Mouse (Mus musculus) midbrain, embryonic 12.5 days (tissue): ENCODE results near the gene Krtap22-2. TPM values are rescaled to one million over a fixed set of nuclear protein-coding genes. Genes with fewer than 3 reads are reported as not detected.
"Not testable (repeated sequence)": the region's sequence is repeated elsewhere in the genome, so short reads cannot be mapped to it uniquely, and the experiment has no call there.

Experiments
- ATAC-seq: fragments of 200-750 bp; cut with Nextera tagmentation; 2 replicates; pipeline ENCODE4 v1.8.0; 2017; ENCODE audit warnings: low read depth, moderate TSS enrichment, moderate library complexity; ENCODE audit not compliant: low FRiP score
- H3K27ac ChIP-seq: fragments of 300-500 bp; sonication (generic); replicated peaks from 2 replicates; pipeline ENCODE4 v1.5.1; 2016; ENCODE audit warnings: mild to moderate bottlenecking
- H3K27me3 ChIP-seq: fragments of 300-500 bp; sonication (generic); 2 replicates; pipeline ENCODE4 v1.6.1; 2016; ENCODE audit warnings: mild to moderate bottlenecking
- H3K36me3 ChIP-seq: fragments of 300-500 bp; sonication (generic); 2 replicates; pipeline ENCODE4 v1.6.1; 2016
- H3K4me1 ChIP-seq: fragments of 300-500 bp; sonication (generic); 2 replicates; pipeline ENCODE4 v1.6.1; 2016
- H3K4me2 ChIP-seq: fragments of 300-500 bp; sonication (generic); replicated peaks from 2 replicates; pipeline ENCODE4 v1.6.1; 2016; ENCODE audit warnings: mild to moderate bottlenecking, moderate library complexity
- H3K4me3 ChIP-seq: fragments of 300-500 bp; sonication (generic); 2 replicates; pipeline ENCODE4 v1.5.1; 2016; ENCODE audit warnings: mild to moderate bottlenecking
- H3K9ac ChIP-seq: fragments of 300-500 bp; sonication (generic); replicated peaks from 2 replicates; pipeline ENCODE4 v1.6.1; 2016; ENCODE audit warnings: mild to moderate bottlenecking, moderate library complexity
- H3K9me3 ChIP-seq: fragments of 300-500 bp; sonication (generic); 2 replicates; pipeline ENCODE4 v1.6.1; 2016; ENCODE audit warnings: mild to moderate bottlenecking
- WGBS: fragments of 180-500 bp; shearing (Covaris S2); methylation state at CpG from one replicate; pipeline ENCODE4 v1.1.7; 2016; 5-methylcytosine and 5-hydroxymethylcytosine counted together
- polyA plus RNA-seq: library from polyadenylated mRNA; unstranded; fragments of >200 nt; fragmentation: Nextera tagmentation; extraction: Ambion mirVana; gene quantifications from 2 replicates; pipeline ENCODE4 v1.2.1, GENCODE M21; 2016

Gene Krtap22-2
- not detected in 2 replicates for polyA plus RNA-seq

DNA sequence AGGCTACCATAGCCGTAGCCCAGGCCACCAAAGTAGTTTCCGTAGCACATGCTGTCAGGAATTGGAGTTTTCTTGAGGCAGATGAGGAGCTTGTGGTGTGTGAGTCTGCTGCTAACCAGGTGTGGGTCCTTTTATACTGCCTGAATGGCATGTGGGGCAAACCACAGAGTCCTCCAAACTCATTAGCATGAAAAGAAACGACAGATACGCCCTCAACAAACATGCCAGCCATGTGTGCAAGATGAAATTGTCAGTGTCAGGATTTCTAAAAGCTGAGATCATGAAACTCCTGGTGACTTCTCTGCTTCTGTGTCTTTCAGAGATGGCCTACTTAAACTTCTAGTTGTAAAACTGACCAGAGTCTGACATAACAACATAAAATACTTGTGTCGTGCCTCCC lies at the start of gene Krtap22-2:
Gene Krtap22-2, minus strand, starts transcription at position 101 of the 400 bp plus-strand sequence.
- Histone ChIP-seq H3K36me3 (no peaks in the 10 kb centered on the region), H3K27ac (no peak within 1 kb of the TSS), H3K9ac (no peak within 1 kb of the TSS), H3K9me3 (no peaks in the 10 kb centered on the region), H3K4me3 (no peak within 1 kb of the TSS), H3K4me1 (no peaks in the 10 kb centered on the region), H3K4me2 (no peak within 1 kb of the TSS), H3K27me3 (no peaks in the 10 kb centered on the region)
- ATAC-seq, result no peak
- 87% methylated on average over 5 of the region's 5 CpGs for whole genome bisulfite sequencing

DNA sequence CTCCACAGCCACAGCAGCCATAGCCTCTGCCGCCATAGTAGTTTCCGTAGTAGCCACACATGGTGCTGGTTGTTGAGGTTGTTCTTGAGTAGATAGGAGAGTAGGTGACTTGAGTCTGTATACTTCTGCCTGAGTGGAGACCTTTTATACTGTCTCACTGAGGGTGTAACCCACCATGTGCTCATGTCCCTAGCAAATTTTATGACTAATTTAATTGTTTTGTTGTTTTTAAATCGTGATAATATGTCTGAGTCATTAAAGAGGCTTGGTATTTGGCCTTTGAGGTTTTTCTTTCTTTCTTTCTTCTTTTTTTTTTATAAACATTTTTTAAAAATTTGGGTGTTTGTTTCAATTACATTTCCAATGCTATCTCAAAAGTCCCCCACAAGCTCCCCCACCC lies 37.2 kb upstream of the Krtap22-2 start, which contains the start of gene Krtap6-5:
Gene Krtap6-5, minus strand, starts transcription at position 101 of the 400 bp plus-strand sequence.
- no peak within 1 kb of the TSS for H3K4me2 ChIP-seq
- ATAC-seq, result no peak
- no peak within 1 kb of the TSS for H3K4me3 ChIP-seq
- H3K27me3 ChIP-seq, result no peaks in the 10 kb centered on the region
- H3K27ac ChIP-seq, result no peak within 1 kb of the TSS
- no peaks in the 10 kb centered on the region for H3K9me3 ChIP-seq
- H3K9ac ChIP-seq, result no peak within 1 kb of the TSS
- H3K36me3 ChIP-seq, result no peaks in the 10 kb centered on the region
- 88% methylated on average over 3 of the region's 3 CpGs for WGBS
- H3K4me1 ChIP-seq, result no peaks in the 10 kb centered on the region

DNA sequence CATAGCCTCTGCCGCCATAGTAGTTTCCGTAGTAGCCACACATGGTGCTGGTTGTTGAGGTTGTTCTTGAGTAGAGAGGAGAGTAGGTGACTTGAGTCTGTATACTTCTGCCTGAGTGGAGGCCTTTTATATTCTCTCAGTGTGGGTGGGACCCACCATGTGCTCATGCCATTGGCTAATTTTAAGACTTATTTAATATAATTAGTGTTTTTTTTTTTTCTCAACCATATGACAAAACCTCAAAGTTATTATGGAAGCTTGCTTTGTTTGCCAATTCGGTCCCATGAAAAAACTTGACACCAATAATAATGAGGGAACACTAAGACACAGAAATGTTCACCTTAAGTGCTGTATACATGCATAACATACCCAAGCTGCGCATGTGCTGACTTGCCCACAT lies 30.8 kb upstream of the Krtap22-2 start, which contains the start of gene Gm10228:
Gene Gm10228, minus strand, starts transcription at position 101 of the 400 bp plus-strand sequence.
- H3K9me3 ChIP-seq, H3K4me2 ChIP-seq, H3K4me3 ChIP-seq, ATAC-seq, H3K27ac ChIP-seq, H3K36me3 ChIP-seq, H3K9ac ChIP-seq, H3K4me1 ChIP-seq, H3K27me3 ChIP-seq: not testable (repeated sequence)
- 90% methylated on average over 2 of the region's 4 CpGs for WGBS

DNA sequence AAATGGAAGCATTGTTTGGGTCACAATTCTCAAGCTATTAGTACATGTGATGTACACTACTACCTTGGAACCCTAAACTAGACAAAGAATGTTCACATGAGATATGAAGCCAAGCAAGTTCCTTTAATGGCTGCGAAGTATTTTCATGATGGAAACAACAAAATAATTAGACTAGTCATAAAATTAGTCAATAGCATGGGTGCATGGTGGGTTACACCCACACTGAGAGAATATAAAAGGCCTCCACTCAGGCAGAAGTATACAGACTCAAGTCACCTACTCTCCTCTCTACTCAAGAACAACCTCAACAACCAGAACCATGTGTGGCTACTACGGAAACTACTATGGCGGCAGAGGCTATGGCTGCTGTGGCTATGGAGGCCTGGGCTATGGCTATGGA lies 20.8 kb upstream of the Krtap22-2 start, which contains the start of gene Krtap6-1:
Gene Krtap6-1, plus strand, starts transcription at position 301 of the 400 bp plus-strand sequence.
- 96% methylated on average over 3 of the region's 3 CpGs for WGBS
- not testable (repeated sequence) for ATAC-seq

DNA sequence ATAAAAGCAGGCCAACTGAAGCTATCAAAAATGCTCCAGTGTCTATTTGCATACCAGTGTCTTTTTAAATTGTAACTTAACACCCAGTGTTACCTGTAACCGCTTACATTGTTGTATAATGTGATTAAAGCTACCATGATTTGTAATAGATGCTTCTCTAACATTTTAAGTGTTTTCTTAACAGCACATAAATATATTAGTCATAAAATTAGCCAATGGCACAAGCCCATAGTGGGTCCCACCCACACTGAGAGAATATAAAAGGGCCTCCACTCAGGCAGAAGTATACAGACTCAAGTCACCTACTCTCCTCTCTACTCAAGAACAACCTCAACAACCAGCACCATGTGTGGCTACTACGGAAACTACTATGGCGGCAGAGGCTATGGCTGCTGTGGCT lies 4.4 kb upstream of the Krtap22-2 start, which contains the start of gene Gm10229:
Gene Gm10229, plus strand, starts transcription at position 301 of the 400 bp plus-strand sequence.
- not testable (repeated sequence) for H3K36me3 ChIP-seq, ATAC-seq, H3K4me3 ChIP-seq, H3K27ac ChIP-seq, H3K9ac ChIP-seq, H3K4me2 ChIP-seq, H3K4me1 ChIP-seq, H3K9me3 ChIP-seq, H3K27me3 ChIP-seq
- WGBS, result 97% methylated on average over 2 of the region's 3 CpGs

More for the DNA sequence above, 20.8 kb upstream of the Krtap22-2 start, which contains the start of gene Krtap6-1:
- H3K4me3 ChIP-seq, H3K27me3 ChIP-seq, H3K9me3 ChIP-seq, H3K4me2 ChIP-seq, H3K4me1 ChIP-seq, H3K9ac ChIP-seq, H3K27ac ChIP-seq, H3K36me3 ChIP-seq: not testable (repeated sequence)

GRCm38 (mm10) chr16:89013973-89014372 lies 3.4 kb upstream of the Krtap22-2 start:
- Histone ChIP-seq H3K36me3 (no peaks in the 10 kb centered on the region), H3K4me3 (no peak overlapping the region), H3K9ac (no peak overlapping the region), H3K27ac (no peak overlapping the region), H3K4me1 (no peaks in the 10 kb centered on the region), H3K4me2 (no peak overlapping the region), H3K27me3 (no peaks in the 10 kb centered on the region), H3K9me3 (no peaks in the 10 kb centered on the region)
- ATAC-seq, result no peak
- WGBS, result 98% methylated on average over 3 of the region's 3 CpGs

- Histone ChIP-seq H3K36me3 (no peaks in the 10 kb centered on the region), H3K9me3 (no peaks in the 10 kb centered on the region), H3K27ac (no peak within 1 kb of the TSS), H3K4me1 (no peaks in the 10 kb centered on the region), H3K4me2 (no peak within 1 kb of the TSS), H3K27me3 (no peaks in the 10 kb centered on the region), H3K9ac (no peak within 1 kb of the TSS), H3K4me3 (no peak within 1 kb of the TSS)
- ATAC-seq, result no peak
- 92% methylated on average over 7 of the region's 7 CpGs for WGBS
Measured at GRCm38 (mm10) chr16:88962773-88963172, 47.8 kb downstream of the Krtap22-2 start, which contains the start of gene Krtap16-3. Gene Krtap16-3, minus strand, starts transcription at chr16:88962873.

Other genes starting within 250 kb of the Krtap22-2 start
- not detected in 2 replicates for gene 2310057N15Rik, start 236.6 kb downstream of the Krtap22-2 start, polyA plus RNA-seq
- not detected in 2 replicates for gene Gm5965, start 232.9 kb downstream of the Krtap22-2 start, polyA plus RNA-seq
- gene Gm20741, start 198.5 kb downstream of the Krtap22-2 start, polyA plus RNA-seq, result not detected in 2 replicates
- not detected in 2 replicates for gene Krtap15, start 190.5 kb downstream of the Krtap22-2 start, polyA plus RNA-seq
- gene Krtap14, start 184.6 kb downstream of the Krtap22-2 start, polyA plus RNA-seq, result not detected in 2 replicates
- gene Krtap19-1, start 141.3 kb downstream of the Krtap22-2 start, polyA plus RNA-seq, result not detected in 2 replicates
- gene Krtap19-2, start 136.5 kb downstream of the Krtap22-2 start, polyA plus RNA-seq, result not detected in 2 replicates
- gene Krtap19-3, start 132.7 kb downstream of the Krtap22-2 start, polyA plus RNA-seq, result not detected in 2 replicates
- not detected in 2 replicates for gene Krtap19-4, start 125.7 kb downstream of the Krtap22-2 start, polyA plus RNA-seq
- gene Krtap19-5, start 114.3 kb downstream of the Krtap22-2 start, polyA plus RNA-seq, result not detected in 2 replicates
- not detected in 2 replicates for gene Krtap19-9b, start 78.5 kb downstream of the Krtap22-2 start, polyA plus RNA-seq
- gene Krtap16-3, start 47.9 kb downstream of the Krtap22-2 start, polyA plus RNA-seq, result not detected in 2 replicates
- not detected in 2 replicates for gene Gm10229, start 4.5 kb upstream of the Krtap22-2 start, polyA plus RNA-seq
- gene Krtap6-1, start 20.9 kb upstream of the Krtap22-2 start, polyA plus RNA-seq, result not detected in 2 replicates
- gene Gm10228, start 30.7 kb upstream of the Krtap22-2 start, polyA plus RNA-seq, result not detected in 2 replicates
- gene Krtap6-5, start 37.1 kb upstream of the Krtap22-2 start, polyA plus RNA-seq, result not detected in 2 replicates
- not detected in 2 replicates for gene 1110025L11Rik, start 53.2 kb upstream of the Krtap22-2 start, polyA plus RNA-seq
- gene Krtap6-3, start 73.3 kb upstream of the Krtap22-2 start, polyA plus RNA-seq, result not detected in 2 replicates
- gene Gm6358, start 130.1 kb upstream of the Krtap22-2 start, polyA plus RNA-seq, result not detected in 2 replicates
- not detected in 2 replicates for gene Gm10061, start 140.3 kb upstream of the Krtap22-2 start, polyA plus RNA-seq
- not detected in 2 replicates for gene Gm9789, start 147.2 kb upstream of the Krtap22-2 start, polyA plus RNA-seq
- not detected in 2 replicates for gene Gm7735, start 158.7 kb upstream of the Krtap22-2 start, polyA plus RNA-seq
- not detected in 2 replicates for gene 1110057P08Rik, start 164.0 kb upstream of the Krtap22-2 start, polyA plus RNA-seq
- not detected in 2 replicates for gene Krtap20-2, start 195.1 kb upstream of the Krtap22-2 start, polyA plus RNA-seq